Mouse (Mus musculus): ENCODE data around the gene Mrps33.

- TF ChIP-seq CTCF (IDR thresholded peaks at IDR 0.05; ENCODE audit: low read depth, low read length) = no peak
- no peak for TF ChIP-seq POLR2AphosphoS5 (IDR thresholded peaks at IDR 0.05; ENCODE audit: insufficient replicate concordance, low read depth, low read length)
- TF ChIP-seq GATA2 (IDR thresholded peaks at IDR 0.05; ENCODE audit: borderline replicate concordance, low read depth, low read length) = no peak
- no peak for TF ChIP-seq TAL1 (conservative IDR thresholded peaks at IDR 0.05; ENCODE audit: low read depth, low read length)
Measured at GRCm38 (mm10) chr6:39807050-39807560, 3.7 kb downstream of the Mrps33 start.

All from G1E (cell line).